Mouse (Mus musculus): ENCODE measurements around the gene Prox2. TPM values are rescaled to one million over a fixed set of nuclear protein-coding genes. Genes with fewer than 3 reads are reported as not detected.
"Not testable (repeated sequence)": the region's sequence is repeated elsewhere in the genome, so short reads cannot be mapped to it uniquely, and the experiment has no call there.

Prox2 gene
- polyA plus RNA-seq (2012; rRNA removed), result 0.46 and 0.81 TPM in 2 replicates

- DNase-seq (ENCODE audit: low read depth, low spot score), result peak; percentile 32
- under 1% methylated on average over 83 of the region's 83 CpGs for WGBS
These were observed at the start of gene Prox2, which contains the start of gene Dlst for GRCm38 (mm10) chr12:85110698-85111592. TSS of gene Prox2 (minus strand) at chr12:85110759. TSS of gene Dlst (plus strand) at chr12:85110833.

GRCm38 (mm10) chr12:85159592-85159991 is 49.0 kb upstream of the Prox2 start:
- 53% methylated on average over 5 of the region's 5 CpGs for WGBS

GRCm38 (mm10) chr12:85158801-85159200 is 48.2 kb upstream of the Prox2 start:
- 84% methylated on average over 8 of the region's 8 CpGs for WGBS
- no peak for DNase-seq (ENCODE audit: low read depth, low spot score)

More at GRCm38 (mm10) chr12:85159592-85159991, 49.0 kb upstream of the Prox2 start:
- DNase-seq (ENCODE audit: low read depth, low spot score), result no peak

DNA sequence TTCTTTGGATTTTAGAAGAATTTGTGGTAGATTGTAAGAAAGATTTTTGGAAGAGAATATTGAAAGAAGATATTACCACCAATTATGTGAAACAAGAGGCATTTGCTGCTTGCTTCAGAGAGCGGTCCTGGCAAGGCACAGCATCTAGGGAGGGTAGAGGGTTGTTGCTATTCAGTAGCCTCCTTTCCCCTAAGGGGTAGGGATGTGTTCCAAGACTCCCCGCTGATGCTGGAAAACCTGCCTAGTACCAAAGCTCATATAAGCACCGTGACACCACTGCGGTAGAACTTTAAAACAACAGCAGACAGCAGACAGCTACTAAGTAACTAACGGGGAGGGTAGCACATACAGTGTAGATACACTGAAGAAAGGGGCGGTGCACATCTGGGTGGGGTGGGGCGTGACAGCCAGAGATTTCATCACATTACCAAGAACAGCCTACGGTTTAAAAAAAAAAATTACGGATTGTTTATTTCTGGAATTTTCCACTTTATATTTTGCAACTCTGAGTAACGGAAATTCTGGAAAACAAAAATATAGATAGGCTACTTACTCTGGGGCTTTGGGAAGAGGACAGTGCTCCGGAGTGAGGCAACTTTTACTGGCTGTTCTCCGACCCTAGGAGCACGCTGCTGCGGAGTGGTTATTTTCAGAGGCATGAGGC is 47.4 kb upstream of the Prox2 start:
- DNase-seq (ENCODE audit: low read depth, low spot score), result no peak
- WGBS, result 78% methylated on average over 14 of the region's 14 CpGs

- 20% methylated on average over 6 of the region's 6 CpGs for WGBS
These were observed 45.8 kb upstream of the Prox2 start for GRCm38 (mm10) chr12:85156324-85156723.

GRCm38 (mm10) chr12:85153011-85153410 is 42.5 kb upstream of the Prox2 start:
- no peak for DNase-seq (ENCODE audit: low read depth, low spot score)
- WGBS, result 40% methylated on average over 3 of the region's 3 CpGs

More at GRCm38 (mm10) chr12:85156324-85156723, 45.8 kb upstream of the Prox2 start:
- DNase-seq (ENCODE audit: low read depth, low spot score), result no peak

DNA sequence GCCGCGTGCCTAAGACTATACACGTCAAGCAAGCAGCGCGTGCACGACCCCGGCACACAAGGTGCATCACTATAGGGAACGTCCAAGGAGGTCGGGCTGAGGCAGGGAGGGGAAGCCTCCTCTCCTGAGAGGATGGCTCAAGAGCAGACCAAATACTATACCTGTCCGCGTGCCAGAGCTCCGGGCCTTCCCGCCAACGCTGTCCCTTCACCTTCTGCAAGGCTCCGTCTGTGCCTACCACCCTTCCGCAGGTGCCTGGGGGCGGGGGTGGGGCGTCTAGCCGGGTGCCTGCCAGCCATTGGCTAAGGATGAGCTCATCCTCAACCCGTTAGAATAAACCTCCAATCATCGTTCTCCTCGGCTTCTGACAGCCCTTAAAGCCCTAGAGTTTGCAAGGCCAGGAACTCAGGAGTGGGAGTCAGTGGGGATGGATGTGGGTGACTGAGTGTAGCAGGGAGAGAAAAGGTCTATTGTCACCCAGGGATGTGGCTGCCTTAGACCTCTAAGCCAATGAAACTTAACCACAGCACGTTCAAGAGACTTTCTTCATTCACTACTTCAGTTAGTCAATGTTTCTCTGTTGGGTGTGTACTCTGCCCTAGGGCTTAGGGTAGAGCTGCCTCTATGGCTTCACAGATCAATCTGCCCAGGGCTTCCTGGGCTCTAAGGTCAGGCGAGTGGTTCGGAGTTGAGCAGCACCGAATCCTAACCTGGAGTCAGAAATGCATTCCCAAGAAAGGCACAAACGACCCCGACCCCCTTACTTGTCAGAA is 40.6 kb upstream of the Prox2 start, which contains the start of gene Rps6kl1:
Rps6kl1 (minus strand) TSS at position 263 of the 773 bp plus-strand sequence.
- no peak for DNase-seq (ENCODE audit: low read depth, low spot score)
- 17% methylated on average over 28 of the region's 28 CpGs for WGBS

DNA sequence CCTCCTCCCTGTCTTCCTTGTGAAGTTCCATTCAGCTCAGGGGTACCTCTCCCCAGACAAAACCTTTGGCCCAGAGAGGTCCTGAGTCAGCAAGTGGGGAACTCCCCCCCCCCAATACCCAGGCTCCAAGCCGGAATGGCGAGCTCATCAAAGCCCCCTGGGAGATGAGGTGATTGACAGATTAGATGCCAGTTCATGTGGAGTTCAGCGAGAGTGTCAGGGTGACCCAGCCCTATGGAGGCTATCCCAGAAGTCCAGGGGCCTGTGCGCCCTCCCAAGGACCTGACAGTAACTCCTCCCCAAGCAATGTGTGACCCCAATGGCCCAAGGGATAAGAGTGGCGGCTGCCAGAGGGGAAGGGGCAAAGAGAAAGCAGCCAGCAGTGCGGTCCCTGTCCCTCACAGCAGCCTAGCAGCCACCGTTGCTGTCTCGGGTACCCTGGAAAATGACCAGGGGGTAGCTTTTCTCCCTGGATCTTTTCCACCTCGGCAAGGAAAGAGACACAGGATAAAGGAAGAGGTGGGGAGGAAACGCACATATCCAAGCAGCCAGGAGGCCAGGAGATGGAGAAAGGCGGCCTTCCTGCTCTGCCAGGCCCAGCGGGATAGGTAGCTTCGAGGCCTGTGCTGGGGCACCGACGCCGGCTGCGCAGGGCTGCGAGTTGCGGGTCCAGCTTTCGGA is 39.9 kb upstream of the Prox2 start:
- no peak for DNase-seq (ENCODE audit: low read depth, low spot score)
- 29% methylated on average over 20 of the region's 20 CpGs for WGBS

DNA sequence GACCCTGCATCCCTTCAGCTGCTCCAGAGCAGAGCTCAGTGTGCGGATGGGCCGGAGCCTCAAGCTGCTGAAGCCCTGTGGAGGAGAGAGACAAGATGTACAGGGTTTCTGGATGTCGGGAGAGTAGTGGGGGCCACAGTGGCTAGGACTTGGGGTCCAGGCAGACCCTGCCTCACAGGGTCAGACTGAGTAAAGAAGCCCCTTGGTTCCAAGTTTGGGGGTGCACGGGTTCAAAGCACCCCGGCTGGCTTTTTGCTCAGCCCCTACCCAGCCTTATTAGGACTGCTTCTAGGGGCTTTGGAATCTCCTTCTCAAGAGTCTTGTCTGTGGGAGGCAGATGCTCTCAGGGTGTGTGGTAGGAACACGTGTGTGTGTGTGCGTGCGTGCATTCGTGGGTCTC is 36.3 kb upstream of the Prox2 start:
- 77% methylated on average over 9 of the region's 9 CpGs for WGBS

GRCm38 (mm10) chr12:85146355-85146754 is 35.8 kb upstream of the Prox2 start:
- WGBS, result 21% methylated on average over 10 of the region's 11 CpGs
- no peak for DNase-seq (ENCODE audit: low read depth, low spot score)

More for the DNA sequence above, 36.3 kb upstream of the Prox2 start:
- no peak for DNase-seq (ENCODE audit: low read depth, low spot score)

DNA sequence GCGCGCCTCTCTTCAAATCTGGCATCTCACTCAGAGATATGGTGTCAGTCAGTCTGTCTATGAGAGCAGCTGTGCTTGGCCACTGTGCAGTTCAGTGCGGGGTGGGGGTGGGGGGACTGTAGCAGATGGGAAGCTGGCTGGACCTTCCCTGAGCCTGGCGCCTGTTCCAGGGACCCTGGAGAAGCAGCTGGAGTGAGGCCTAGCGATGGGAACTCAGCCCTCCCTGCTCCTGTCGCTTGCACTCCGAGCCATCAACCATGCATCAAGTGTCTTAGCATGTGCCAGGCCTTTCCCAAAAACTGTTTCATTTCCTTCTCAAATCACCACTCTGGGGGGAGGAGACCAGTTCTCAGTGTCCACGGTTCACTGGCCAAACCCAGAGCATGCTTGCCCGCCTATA is 35.1 kb upstream of the Prox2 start:
- whole genome bisulfite sequencing, result 79% methylated on average over 9 of the region's 9 CpGs
- DNase-seq (ENCODE audit: low read depth, low spot score), result no peak

DNA sequence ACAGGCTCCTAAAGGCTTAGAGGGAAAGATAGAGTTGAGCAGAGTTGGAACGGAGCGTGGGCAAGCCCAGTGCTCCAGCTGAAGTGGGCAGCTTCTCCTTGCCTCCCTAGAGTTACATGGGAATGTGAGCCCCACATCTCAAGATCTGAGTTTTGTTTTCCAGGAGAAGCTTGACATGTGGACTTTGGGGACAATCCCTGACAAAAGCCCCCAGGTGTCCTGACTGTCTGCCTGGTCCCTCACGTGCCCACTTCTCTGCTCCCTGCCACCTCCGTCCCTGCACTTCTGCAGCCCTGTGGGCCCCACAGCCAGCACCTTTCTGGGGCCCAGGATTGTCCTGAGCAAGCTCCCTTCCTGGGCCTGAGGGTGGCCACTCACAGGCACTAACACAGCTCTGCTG is 34.3 kb upstream of the Prox2 start:
- 97% methylated on average over 4 of the region's 4 CpGs for WGBS
- no peak for DNase-seq (ENCODE audit: low read depth, low spot score)

- WGBS, result 55% methylated on average over 2 of the region's 2 CpGs
These were observed 33.7 kb upstream of the Prox2 start for GRCm38 (mm10) chr12:85144276-85144675.

DNA sequence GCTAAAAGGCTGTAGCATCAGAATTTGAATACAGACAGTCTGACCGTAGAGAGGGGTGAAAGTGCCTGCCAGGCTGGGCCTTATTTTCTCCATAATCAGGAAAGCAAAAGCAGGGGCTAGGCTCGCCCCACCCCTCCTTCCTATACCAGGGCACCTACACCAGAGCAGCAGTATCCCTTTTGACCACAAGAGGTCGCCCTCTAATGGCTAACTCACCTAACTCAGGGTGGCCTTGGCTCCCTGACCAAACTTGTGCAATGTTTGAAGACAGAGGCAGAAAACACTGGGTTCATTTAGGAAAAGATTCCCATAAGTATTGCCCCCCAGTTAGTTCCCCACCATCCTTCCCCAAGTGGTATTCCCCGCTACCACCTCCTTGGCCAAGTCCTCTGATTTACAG is 32.2 kb upstream of the Prox2 start:
- 21% methylated on average over 4 of the region's 4 CpGs for WGBS
- peak; percentile 39 for DNase-seq (ENCODE audit: low read depth, low spot score)

More at GRCm38 (mm10) chr12:85144276-85144675, 33.7 kb upstream of the Prox2 start:
- not testable (repeated sequence) for DNase-seq (ENCODE audit: low read depth, low spot score)

- 81% methylated on average over 6 of the region's 6 CpGs for WGBS
- DNase-seq (ENCODE audit: low read depth, low spot score), result no peak
These were observed 30.5 kb upstream of the Prox2 start for GRCm38 (mm10) chr12:85141096-85141495.

DNA sequence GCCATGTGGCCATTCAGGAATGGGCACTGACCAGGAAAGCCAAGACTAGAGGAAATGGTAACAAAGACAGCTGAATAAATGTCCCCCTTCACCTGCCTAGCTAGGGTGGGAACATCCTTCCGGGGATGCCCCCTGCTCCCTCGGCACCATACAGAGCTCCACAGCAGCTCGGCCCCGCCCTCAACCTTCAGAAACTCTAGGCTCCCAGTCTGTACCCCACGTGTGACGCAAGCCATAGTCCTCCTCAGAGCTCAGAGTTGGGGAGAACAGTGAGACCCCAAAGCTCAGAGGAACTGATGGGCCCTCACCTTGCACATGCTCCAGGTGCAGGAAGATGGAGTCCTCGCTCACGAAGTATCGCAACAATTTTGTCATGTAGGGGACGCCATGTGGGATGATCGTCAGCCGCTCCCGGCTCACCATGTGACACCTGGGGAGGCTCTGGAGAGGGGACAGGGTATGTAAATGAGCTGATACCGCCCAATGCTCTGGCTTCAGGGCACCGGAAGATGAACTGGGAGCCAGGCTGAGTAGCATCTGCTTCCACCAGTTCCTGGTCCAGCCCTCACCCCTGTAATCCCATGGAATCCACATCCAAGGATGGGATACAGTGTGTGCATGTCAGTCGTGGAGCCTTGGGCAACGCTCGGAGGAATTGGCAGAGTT is 29.6 kb upstream of the Prox2 start:
- 50% methylated on average over 18 of the region's 18 CpGs for WGBS

GRCm38 (mm10) chr12:85136627-85137026 is 26.1 kb upstream of the Prox2 start:
- WGBS, result 61% methylated on average over 4 of the region's 4 CpGs
- no peak for DNase-seq (ENCODE audit: low read depth, low spot score)

More for the DNA sequence above, 29.6 kb upstream of the Prox2 start:
- no peak for DNase-seq (ENCODE audit: low read depth, low spot score)
